Mouse (Mus musculus): ENCODE measurements around the gene Cdc25b. TPM values are rescaled to one million over a fixed set of nuclear protein-coding genes. Genes with fewer than 3 reads are reported as not detected.

Gene Cdc25b
- total and polyA plus RNA-seq, 3 experiments = 11.6 to 24.0 (median 21.3) TPM

DNA sequence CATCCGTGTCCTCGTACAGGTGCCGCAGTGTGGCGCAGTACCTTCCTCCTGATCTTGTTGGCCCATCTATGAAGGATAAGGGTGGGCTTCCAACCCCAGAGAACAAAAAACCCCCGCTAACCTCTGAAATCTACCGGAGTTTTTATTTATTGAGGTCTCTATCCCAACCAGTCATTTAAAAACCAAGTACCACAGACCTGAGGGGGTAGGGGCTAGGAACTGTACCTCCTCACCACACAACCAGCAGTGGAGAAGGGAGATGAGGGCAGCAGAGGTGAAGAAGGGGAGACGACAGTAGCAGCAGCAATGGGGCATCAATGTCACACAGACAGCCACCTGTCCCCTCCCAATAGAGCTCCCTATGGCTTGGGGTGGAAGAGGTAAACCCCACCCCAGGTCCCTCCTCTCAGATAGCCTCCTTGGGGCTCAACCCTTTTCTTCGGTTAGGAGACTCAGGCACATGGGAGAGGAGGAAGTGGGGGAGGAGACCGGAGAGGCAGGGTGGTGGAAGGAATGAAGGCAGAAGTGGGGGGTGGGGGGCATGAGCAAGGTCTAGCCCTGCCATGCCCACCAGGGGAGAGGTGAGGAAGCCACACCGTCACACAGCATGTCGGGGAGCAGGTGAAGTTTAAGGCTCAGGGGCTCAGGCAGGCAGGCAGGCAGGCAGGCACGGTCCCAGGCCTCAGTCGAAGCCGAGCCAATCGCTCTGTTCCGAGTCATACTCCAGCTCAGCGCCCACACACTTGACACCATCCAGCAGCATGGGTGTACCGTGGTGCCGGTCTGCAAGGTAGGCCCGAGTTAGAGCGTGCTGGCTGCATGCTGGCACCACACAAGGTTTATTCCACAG is 40.3 kb upstream of the Cdc25b start:
- Histone ChIP-seq H3K4me1 (ENCODE audit: control insufficient read depth in 1 of 2, insufficient read depth in 2 of 2) (0 out of 4 replicates have a peak, but pooled peaks cover 0 to 2% of the 10 kb centered on the region in 2 experiments), H3K79me2 (replicated peaks; ENCODE audit: control insufficient read depth, extremely low read depth, insufficient read depth, poor library complexity, severe bottlenecking) (no peaks in the 10 kb centered on the region), H3K27me3 (replicated peaks) (no peaks in the 10 kb centered on the region), H3K9ac (ENCODE audit: insufficient read depth, low read depth) (no peak overlapping the region), H3K27ac (ENCODE audit: insufficient read depth, low read depth) (no peak overlapping the region), H3K9me3 (replicated peaks; ENCODE audit: low read length) (no peaks in the 10 kb centered on the region), H3K4me2 (ENCODE audit: insufficient read depth, low read depth, poor library complexity, severe bottlenecking) (no peak overlapping the region), H3K4me3 (replicated peaks in 1 of 3; ENCODE audit: low read depth in 2 of 3, low read length in 2 of 3, poor library complexity in 1 of 3) (no peak overlapping the region), H3K36me3 (replicated peaks in 1 of 2; ENCODE audit: control insufficient read depth in 1 of 2, insufficient read depth in 1 of 2, low read length in 1 of 2) (peaks cover 45 to 93% of the 10 kb centered on the region in 2 experiments)
- DNase-seq (ENCODE audit: extremely low read depth) = no peak
- dilution Hi-C loops (cut with MboI; ENCODE audit: extremely low pct_ligation_motif_present, extremely low pct_unique_long_range_greater_than_20kb, low sequenced_read_pairs) = no loop called here
- in situ Hi-C loops (cut with MboI; ENCODE audit: low pct_ligation_motif_present, low pct_unique_long_range_greater_than_20kb, low sequenced_read_pairs) = no loop called here
- no peak for TF ChIP-seq MYC (IDR thresholded peaks at IDR 0.05; ENCODE audit: low read depth, low read length)
- no peak for TF ChIP-seq MAX (IDR thresholded peaks at IDR 0.05; ENCODE audit: low read length)
- no peak for TF ChIP-seq POLR2AphosphoS2 (IDR thresholded peaks at IDR 0.05; ENCODE audit: low read depth, low read length)
- TF ChIP-seq SMC3 (IDR thresholded peaks at IDR 0.05; ENCODE audit: low read depth, low read length) = no peak
- TF ChIP-seq GABPA (IDR thresholded peaks at IDR 0.05; ENCODE audit: insufficient replicate concordance, low read depth, low read length) = no peak
- TF ChIP-seq ZC3H11A (IDR thresholded peaks at IDR 0.05; ENCODE audit: low read depth, low read length) = no peak
- no peak for TF ChIP-seq ELF1 (IDR thresholded peaks at IDR 0.05; ENCODE audit: low read depth, low read length)

DNA sequence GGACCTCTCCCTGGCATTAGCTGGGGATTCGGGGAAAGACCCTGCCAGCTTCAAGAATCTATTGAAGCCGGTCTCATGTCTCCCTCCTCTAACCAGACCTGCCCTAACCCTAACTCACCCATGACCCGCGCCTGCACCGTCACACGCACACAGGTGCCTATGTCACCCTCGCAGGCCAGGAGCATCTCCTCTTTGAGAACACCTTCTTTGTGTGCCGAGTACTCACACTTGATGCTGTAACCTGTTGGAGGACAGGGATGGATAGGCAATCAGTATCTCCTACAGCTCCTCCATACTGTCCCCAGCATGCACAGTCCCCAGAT is 39.7 kb upstream of the Cdc25b start:
- H3K79me2 ChIP-seq (replicated peaks; ENCODE audit: control insufficient read depth, extremely low read depth, insufficient read depth, poor library complexity, severe bottlenecking) = no peaks in the 10 kb centered on the region
- TF ChIP-seq MYC (IDR thresholded peaks at IDR 0.05; ENCODE audit: low read depth, low read length) (no peak), JUN (IDR thresholded peaks at IDR 0.05; ENCODE audit: insufficient read depth, low read depth, low read length) (no peak), MAFK (IDR thresholded peaks at IDR 0.05; ENCODE audit: insufficient replicate concordance, low read length) (no peak), TBP (conservative IDR thresholded peaks at IDR 0.05; ENCODE audit: low read depth, low read length) (no peak)
- H3K4me2 ChIP-seq (ENCODE audit: insufficient read depth, low read depth, poor library complexity, severe bottlenecking) = no peak overlapping the region
- H3K27ac ChIP-seq (ENCODE audit: insufficient read depth, low read depth) = no peak overlapping the region
- dilution Hi-C loops (cut with MboI; ENCODE audit: extremely low pct_ligation_motif_present, extremely low pct_unique_long_range_greater_than_20kb, low sequenced_read_pairs) = no loop called here
- no peak overlapping the region for H3K9ac ChIP-seq (ENCODE audit: insufficient read depth, low read depth)
- 0 out of 4 replicates have a peak, but pooled peaks cover 0 to 2% of the 10 kb centered on the region in 2 experiments for H3K4me1 ChIP-seq (ENCODE audit: control insufficient read depth in 1 of 2, insufficient read depth in 2 of 2)
- DNase-seq (ENCODE audit: extremely low read depth) = no peak
- in situ Hi-C loops (cut with MboI; ENCODE audit: low pct_ligation_motif_present, low pct_unique_long_range_greater_than_20kb, low sequenced_read_pairs) = no loop called here
- H3K27me3 ChIP-seq (replicated peaks) = no peaks in the 10 kb centered on the region
- H3K4me3 ChIP-seq (replicated peaks in 1 of 3; ENCODE audit: low read depth in 2 of 3, low read length in 2 of 3, poor library complexity in 1 of 3) = no peak overlapping the region
- H3K9me3 ChIP-seq (replicated peaks; ENCODE audit: low read length) = no peaks in the 10 kb centered on the region
- H3K36me3 ChIP-seq (replicated peaks in 1 of 2; ENCODE audit: control insufficient read depth in 1 of 2, insufficient read depth in 1 of 2, low read length in 1 of 2) = peaks cover 46 to 94% of the 10 kb centered on the region in 2 experiments
